Mouse (Mus musculus) stomach, postnatal 0 days (tissue): ENCODE results near the gene Slfn14.
A peak's percentile ranks its signal among the peaks of the same experiment; 100 is the strongest.

Source experiments
- CTCF ChIP-seq: IDR thresholded peaks from 2 replicates; pipeline ENCODE4 v1.5.1; 2016; ENCODE audit warnings: antibody characterized with exemption, low read depth, mild to moderate bottlenecking, moderate library complexity
- EP300 ChIP-seq: optimal IDR thresholded peaks from 2 replicates; pipeline ENCODE3; 2016; ENCODE audit warnings: antibody characterized with exemption

DNA sequence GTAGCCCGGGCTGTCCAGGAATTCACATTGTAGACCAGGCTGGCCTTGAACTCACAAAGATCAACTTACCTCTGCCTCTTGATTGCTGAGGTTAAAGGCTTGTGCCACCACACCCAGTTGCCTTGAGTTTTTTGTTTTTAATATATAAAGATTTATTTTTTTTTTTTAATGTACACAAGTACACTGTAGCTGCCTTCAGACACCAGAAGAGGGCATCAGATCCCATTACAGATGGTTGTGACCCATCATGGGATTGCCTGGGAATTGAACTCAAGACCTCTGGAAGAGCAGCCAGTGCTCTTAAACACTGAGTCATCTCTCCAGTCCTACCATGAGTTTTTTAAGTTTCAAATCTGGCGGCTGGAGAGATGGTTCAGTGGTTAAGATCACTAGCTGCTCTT lies 14.9 kb upstream of the Slfn14 start:
- TF ChIP-seq EP300 (no peak), CTCF (peak; percentile 31)
